Mouse (Mus musculus) naive thymus-derived CD4-positive, alpha-beta T cell, adult 2 months (primary cell): ENCODE data around the gene Tmem163.
A peak's percentile ranks its signal among the peaks of the same experiment; 100 is the strongest.

Experiments
- DNase-seq: peaks from one replicate; pipeline ENCODE4 v3.0.0-alpha.2; 2011; ENCODE audit warnings: low read depth

Gene Tmem163

DNA sequence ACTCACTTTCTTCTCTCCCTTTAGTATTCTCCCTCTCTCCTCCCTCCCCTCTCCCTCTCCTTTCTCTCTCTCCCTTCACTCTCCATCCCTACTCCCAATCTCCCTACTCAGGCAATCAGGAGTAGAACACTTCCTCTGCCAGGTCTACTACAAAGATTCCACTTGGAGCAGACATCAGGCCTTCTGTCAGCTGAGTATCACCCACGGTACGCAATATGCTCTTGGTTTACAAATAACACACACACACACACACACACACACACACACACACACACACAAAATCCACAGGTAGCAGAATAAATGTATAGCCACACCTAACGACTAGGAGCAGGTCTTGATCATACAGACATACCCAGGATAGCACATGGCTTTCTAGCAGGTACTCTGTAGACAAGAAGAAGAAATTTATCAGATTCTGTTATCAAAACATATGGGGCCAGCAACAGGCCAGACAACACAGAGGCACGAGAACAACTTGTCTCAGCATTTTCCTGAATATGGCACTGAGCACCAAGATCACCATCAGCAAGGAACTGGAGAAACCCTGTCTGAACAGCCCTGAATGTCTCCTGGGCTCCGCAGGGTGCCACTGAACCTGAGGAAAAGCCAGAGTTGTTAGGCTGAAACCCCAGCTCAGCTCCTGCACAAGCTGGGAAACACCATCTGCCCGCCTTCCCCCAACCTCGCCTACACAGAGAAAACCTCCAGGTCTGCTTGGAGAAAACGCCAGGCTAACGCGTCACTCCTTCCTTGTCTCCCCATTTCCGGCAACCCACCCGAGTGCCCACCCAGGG is 36.2 kb downstream of the Tmem163 start:
- no peak for DNase-seq

DNA sequence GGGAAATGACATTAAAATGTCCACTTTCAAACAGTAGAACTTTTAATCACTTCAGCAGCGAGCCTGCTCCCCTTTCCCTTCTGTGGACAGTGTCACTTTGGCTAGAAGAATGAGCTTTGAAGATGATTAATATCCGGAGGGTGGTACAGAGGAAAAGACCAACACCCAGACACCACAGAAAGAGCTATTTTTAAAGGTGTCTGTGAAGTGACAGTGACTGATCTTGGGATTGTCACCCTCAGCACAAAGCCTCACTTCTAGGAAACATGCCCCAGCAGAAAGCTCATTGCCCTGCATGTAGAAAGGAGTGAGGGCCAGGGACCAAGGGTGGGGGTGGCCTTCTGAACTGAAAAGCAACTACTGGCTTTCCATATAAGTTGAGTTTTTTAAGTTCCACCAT is 41.4 kb downstream of the Tmem163 start:
- no peak for DNase-seq

DNA sequence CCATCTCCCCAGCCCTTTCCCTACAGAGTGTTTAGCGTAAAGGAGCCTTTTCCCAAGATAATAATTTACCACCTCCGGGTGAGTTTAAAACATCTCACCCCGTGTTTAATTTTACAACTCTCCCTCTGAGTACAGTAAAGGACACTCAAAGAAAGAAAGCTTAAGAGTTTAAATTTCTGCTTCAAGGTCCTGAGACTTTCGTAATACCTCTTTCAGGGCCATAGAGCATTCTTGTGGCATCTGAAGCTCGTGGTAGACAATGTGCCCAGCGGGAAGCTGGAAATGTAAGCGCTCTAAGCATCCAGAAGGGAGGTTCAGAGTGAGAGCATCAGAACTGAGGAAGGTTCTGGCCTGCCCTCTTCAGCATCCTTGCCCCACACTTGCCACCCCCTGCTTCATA is 52.2 kb downstream of the Tmem163 start:
- DNase-seq, result no peak

GRCm38 (mm10) chr1:127625577-127626362 is 53.6 kb downstream of the Tmem163 start:
- DNase-seq, result peak; percentile 28

- DNase-seq, result no peak
Observed at GRCm38 (mm10) chr1:127622349-127622748, 57.0 kb downstream of the Tmem163 start.

- DNase-seq, result no peak
Observed at GRCm38 (mm10) chr1:127619036-127619435, 60.3 kb downstream of the Tmem163 start.

GRCm38 (mm10) chr1:127610378-127610777 is 69.0 kb downstream of the Tmem163 start:
- no peak for DNase-seq

- no peak for DNase-seq
Observed at GRCm38 (mm10) chr1:127609814-127610213, 69.5 kb downstream of the Tmem163 start.

- DNase-seq, result no peak
Observed at GRCm38 (mm10) chr1:127608326-127608725, 71.0 kb downstream of the Tmem163 start.

DNA sequence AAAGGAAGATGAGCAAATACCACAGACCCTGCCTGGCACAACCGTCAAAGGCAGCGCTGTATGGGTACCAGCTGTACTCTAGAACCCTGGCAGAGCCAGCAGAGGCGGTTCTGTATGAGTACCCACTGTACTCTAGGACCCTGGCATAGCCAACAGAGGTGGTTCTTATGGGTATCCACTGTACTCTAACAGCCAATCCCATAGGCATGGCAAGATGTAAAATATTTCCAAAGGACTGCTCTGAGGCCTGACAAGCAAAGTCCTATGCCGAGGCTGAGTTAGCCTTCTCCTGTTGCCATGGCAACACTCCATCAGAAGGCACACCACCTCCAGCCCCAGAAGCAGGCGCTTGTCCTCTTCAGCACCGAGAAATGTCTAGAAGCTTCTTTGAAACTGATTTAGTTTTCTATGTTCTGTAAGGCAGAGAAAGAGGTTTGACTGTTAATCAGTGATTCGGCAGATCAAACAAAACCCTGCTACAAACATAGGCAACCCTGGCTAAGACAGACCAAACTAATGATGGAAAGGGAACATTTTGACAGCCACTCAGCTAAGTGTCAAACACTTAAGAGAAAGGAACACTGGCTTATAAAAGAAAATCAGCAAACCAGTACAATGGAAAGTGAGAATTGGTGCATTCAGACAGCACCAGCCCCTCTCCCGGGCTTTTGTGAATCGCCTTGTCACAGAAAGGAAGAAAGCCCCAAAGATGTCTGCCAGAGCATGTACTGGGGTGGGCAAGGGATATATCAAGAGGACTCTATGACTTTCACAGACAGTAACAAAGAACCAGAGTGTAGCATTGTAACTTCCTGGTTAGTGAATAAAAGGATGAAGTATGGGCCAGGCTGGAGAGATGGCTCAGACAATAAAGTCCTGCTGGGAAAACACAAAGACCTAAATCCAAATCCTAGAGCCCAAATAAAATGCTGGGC is 75.4 kb downstream of the Tmem163 start:
- DNase-seq, result no peak

- no peak for DNase-seq
Observed at GRCm38 (mm10) chr1:127596143-127596542, 83.2 kb downstream of the Tmem163 start.

DNA sequence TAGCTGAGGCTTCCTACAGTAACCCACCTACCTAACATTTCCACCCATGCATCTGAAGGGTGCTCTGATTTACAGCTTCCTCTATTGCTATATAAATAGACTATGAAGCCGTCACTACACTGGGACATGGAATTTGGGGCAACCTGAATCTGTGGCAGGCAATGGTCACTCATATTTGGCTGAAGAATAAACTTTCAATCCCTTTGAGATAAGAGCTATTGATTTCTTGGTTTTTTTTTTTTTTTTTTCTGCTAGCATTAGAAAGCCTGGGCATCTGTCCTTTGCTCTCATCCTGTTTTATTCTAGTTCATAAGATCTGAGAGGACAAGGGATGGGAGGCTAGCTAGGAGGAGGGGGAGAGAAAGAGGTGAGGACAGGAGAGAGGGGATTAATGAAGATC is 83.6 kb downstream of the Tmem163 start:
- no peak for DNase-seq

DNA sequence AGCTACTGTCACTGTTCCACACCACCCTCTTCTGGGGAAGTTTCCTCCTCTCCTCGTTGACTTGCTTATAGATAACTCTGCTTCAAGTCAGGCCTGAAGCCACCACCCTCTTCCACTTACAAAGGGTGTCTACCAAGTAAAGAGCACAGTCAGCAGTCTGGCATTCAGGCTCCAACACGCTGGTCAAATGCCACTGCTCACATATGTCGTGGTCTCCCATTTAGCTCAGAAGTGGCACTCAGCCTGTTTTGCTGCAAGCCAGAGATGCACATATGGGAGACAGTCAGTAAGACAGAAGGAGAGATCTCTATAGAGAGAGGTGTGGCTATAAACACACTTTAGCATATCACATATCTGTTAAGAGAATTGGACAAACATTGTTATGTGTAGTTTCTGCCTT is 89.8 kb downstream of the Tmem163 start:
- no peak for DNase-seq

DNA sequence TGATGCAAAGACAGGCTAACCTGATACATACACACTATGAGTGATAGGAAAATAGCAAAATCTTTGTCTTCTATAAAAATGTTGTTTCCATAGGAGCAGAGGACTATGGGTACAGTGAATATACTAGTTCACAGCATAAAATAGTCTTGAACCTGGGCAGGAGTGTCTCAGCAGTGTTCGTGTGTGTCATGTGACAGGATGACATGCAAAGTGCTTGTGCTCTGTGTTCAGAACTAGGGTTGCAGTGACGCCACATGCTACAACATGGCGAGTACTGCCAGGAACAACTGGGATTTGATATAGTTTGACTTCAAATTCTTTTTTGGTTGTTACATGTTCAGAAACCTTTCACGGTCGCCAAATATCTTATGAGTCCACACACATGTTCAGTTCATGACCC is 92.3 kb downstream of the Tmem163 start:
- no peak for DNase-seq

DNA sequence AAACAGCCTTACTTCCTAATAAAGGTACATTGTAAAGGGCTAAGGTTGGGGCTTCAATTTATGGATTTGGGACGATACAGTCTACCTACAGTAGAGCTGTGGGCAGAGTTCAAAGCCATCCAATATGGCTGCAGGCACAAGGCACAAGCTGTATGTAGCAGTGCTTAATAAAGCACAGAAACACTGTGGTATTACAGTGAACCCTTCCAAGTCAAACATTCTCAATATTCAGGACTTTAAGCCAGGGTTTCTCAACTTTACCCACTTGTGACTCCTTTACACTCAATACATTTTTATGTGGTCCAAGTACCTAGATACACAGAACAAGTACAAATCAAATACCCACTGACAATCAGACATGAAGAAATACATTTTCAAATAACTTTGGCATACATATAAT is 93.2 kb downstream of the Tmem163 start:
- DNase-seq, result no peak

- DNase-seq, result no peak
Observed at GRCm38 (mm10) chr1:127577981-127578380, 101.4 kb downstream of the Tmem163 start.

DNA sequence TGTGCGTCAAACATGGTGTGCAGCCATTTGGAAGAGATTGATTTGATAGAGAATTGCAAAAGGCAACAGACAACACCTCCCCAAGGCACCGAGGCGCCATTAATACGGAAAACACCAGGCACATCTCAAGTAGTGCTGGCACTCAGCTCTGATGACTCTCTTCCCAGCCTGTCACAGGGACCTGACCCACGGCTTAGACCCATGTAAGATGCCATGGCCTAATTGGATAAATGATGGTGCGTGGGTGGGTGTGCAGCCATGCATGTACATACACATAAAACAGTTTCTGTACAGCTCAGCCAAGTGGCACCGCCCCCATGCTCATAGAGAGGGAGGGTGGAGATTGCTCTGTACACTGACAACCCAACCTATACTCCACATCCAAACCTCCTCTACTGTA is 102.3 kb downstream of the Tmem163 start:
- no peak for DNase-seq

DNA sequence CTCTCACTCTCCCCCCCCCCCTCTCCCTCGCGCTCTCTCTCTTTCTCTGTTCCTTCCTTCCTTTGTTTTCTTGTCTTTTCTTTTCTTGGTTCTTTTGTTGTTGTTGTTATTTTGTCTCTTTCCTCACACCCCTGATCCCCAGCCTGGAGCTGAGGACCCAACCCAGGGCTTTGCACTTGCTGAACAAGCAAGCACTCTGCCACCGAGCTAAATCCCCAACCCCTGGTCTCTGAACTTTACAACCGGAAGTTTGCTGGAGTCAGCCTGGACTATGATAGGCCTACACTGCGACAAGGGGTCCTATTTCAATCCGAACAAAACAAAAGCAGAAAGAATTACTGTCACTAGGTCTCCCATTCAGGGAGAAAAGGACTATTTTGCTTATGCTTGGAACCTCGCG is 102.8 kb downstream of the Tmem163 start:
- DNase-seq, result no peak

DNA sequence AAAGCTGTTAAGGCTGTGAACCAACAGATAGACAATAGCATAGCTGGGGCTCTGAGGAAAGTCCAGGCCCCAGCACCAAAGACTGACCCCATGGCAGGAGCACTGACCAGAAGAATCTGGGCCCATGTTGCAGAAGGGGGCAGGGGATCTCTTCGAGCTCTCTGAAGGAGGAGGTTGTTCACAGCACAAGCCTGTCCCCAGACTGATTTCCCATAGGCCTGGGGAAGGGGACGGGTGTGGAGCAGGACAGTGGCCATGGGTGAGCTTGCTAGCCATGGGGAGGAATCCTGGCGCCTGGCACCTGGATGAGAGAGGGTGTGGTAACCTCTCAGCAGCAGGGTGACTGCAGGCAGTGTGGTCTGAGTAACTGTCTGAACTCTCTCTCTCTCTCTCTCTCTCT is 103.2 kb downstream of the Tmem163 start:
- DNase-seq, result no peak

DNA sequence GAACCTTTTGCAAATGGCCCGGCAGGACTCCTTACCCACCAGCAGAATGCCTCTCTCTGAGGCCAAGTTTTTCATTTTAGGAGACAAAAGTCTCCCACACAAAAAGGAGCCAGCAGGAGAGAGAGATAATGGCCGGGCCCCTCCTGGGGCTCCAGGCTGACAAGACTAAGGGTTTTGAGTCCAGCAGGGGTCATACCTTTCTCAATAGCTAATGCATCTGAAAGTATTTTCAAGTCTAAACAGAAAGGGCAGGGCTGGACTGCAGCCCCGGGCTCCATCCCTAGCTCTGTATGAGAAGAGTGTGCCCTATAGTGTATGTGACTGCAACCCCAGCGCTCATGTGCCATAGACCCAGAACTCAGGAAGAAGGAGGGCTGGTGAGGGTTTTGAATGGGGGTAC is 103.7 kb downstream of the Tmem163 start:
- no peak for DNase-seq

- no peak for DNase-seq
Observed at GRCm38 (mm10) chr1:127573186-127573585, 106.2 kb downstream of the Tmem163 start.

GRCm38 (mm10) chr1:127568641-127569040 is 110.7 kb downstream of the Tmem163 start:
- no peak for DNase-seq
